Mouse (Mus musculus): ENCODE measurements around the gene Olfr316. TPM values are rescaled to one million over a fixed set of nuclear protein-coding genes. Genes with fewer than 3 reads are reported as not detected.

Gene Olfr316
- total RNA-seq, 2 experiments from 2014 or later, result not detected

Other genes starting within 250 kb of the Olfr316 start
- not detected for gene Olfr330, start 217.9 kb upstream of the Olfr316 start, total RNA-seq (2021)
- gene Olfr329-ps, start 206.3 kb upstream of the Olfr316 start, total RNA-seq (2021), result not detected
- gene Olfr328, start 197.1 kb upstream of the Olfr316 start, total RNA-seq (2021), result under 1 TPM in 1 of 2 experiments, not detected in 1; 0.10 TPM
- not detected for gene Olfr224, start 182.2 kb upstream of the Olfr316 start, total RNA-seq (2021)
- not detected for gene Olfr325, start 175.0 kb upstream of the Olfr316 start, total RNA-seq (2021)
- not detected for gene Olfr324, start 157.6 kb upstream of the Olfr316 start, total RNA-seq (2021)
- 1 to 10 TPM; 2.7 to 4.9 TPM for gene 2210407C18Rik, start 136.7 kb upstream of the Olfr316 start, total RNA-seq (2021)
- not detected for gene Olfr323, start 122.2 kb upstream of the Olfr316 start, total RNA-seq (2021)
- gene Trim58, start 112.3 kb upstream of the Olfr316 start, total RNA-seq (2021), result not detected
- not detected for gene Olfr322, start 94.0 kb upstream of the Olfr316 start, total RNA-seq (2021)
- gene Olfr320, start 71.6 kb upstream of the Olfr316 start, total RNA-seq (2021), result not detected
- gene Olfr319, start 53.6 kb upstream of the Olfr316 start, total RNA-seq (2021), result not detected
- not detected for gene Olfr318, start 28.7 kb upstream of the Olfr316 start, total RNA-seq (2021)
- gene Olfr317, start 13.5 kb upstream of the Olfr316 start, total RNA-seq (2021), result not detected
- gene Olfr315, start 20.5 kb downstream of the Olfr316 start, total RNA-seq (2021), result not detected
- gene Olfr314, start 30.2 kb downstream of the Olfr316 start, total RNA-seq (2021), result not detected
- not detected for gene Fam183b, start 49.2 kb downstream of the Olfr316 start, total RNA-seq (2021)
- not detected for gene Olfr313, start 62.3 kb downstream of the Olfr316 start, total RNA-seq (2021)
- not detected for gene Olfr312, start 76.5 kb downstream of the Olfr316 start, total RNA-seq (2021)
- not detected for gene Olfr311, start 86.5 kb downstream of the Olfr316 start, total RNA-seq (2021)
- gene Gm12258, start 94.4 kb downstream of the Olfr316 start, total RNA-seq (2021), result 1 to 10 TPM in 1 of 2 experiments, under 1 TPM in 1; 0.92 to 1.9 TPM
- gene 2810021J22Rik, start 114.5 kb downstream of the Olfr316 start, total RNA-seq (2021), result 1 to 10 TPM; 1.6 to 2.3 TPM
- 1 to 10 TPM; 2.6 to 2.7 TPM for gene Zfp39, start 151.5 kb downstream of the Olfr316 start, total RNA-seq (2021)
- gene Btnl10, start 165.2 kb downstream of the Olfr316 start, total RNA-seq (2021), result not detected
- 100 to 1,000 TPM; 165 to 170 TPM for gene Rnf187, start 186.2 kb downstream of the Olfr316 start, total RNA-seq (2021)
- 1 to 10 TPM; 1.0 to 1.4 TPM for gene Hist3h2ba, start 196.2 kb downstream of the Olfr316 start, total RNA-seq (2021)
- gene Hist3h2a, start 202.0 kb downstream of the Olfr316 start, total RNA-seq (2021), result 10 to 100 TPM; 13.9 to 17.4 TPM
- under 1 TPM in 1 of 2 experiments, not detected in 1; 0.12 TPM for gene Trim17, start 202.0 kb downstream of the Olfr316 start, total RNA-seq (2021)
- gene Trim11, start 225.4 kb downstream of the Olfr316 start, total RNA-seq (2021), result 10 to 100 TPM; 15.2 to 15.4 TPM